Mouse (Mus musculus): ENCODE measurements around the gene Fubp1. TPM values are rescaled to one million over a fixed set of nuclear protein-coding genes. Genes with fewer than 3 reads are reported as not detected.
A peak's percentile ranks its signal among the peaks of the same experiment; 100 is the strongest.
"Not testable (repeated sequence)": the region's sequence is repeated elsewhere in the genome, so short reads cannot be mapped to it uniquely, and the experiment has no call there.

Gene Fubp1
- total RNA-seq, 2 experiments from 2014 or later = 158 to 202 TPM

GRCm38 (mm10) chr3:152192238-152192931, 17.8 kb upstream of the Fubp1 start:
- DNase-seq (ENCODE audit: low spot score in 2 of 2) = no peak

- no peak for DNase-seq (ENCODE audit: low spot score in 2 of 2)
Observed at GRCm38 (mm10) chr3:152193177-152193576, 17.0 kb upstream of the Fubp1 start.

DNA sequence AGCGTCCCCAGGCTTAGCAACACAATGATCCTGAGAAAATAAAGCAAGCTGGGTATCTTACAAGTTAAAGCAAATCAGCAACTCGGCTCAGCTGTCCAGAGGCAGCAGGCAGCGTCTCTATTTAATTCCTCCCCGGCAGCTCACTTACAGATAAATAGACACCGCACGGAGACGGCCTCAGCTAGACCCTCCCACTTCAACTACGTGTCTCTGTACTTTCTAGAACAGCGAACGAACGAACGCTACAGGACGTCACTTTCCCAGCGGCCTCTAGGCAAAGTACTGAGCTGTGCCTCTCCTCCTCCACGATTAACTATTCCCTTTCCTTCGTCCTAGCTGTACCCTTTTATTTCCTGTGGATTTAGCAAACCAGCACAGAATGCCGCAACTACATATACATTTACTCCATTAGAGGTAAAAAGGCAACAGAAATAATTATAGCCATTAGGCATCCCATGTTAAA, 16.6 kb upstream of the Fubp1 start:
- peak; percentile 41 to 75 for DNase-seq (ENCODE audit: low spot score in 2 of 2)

DNA sequence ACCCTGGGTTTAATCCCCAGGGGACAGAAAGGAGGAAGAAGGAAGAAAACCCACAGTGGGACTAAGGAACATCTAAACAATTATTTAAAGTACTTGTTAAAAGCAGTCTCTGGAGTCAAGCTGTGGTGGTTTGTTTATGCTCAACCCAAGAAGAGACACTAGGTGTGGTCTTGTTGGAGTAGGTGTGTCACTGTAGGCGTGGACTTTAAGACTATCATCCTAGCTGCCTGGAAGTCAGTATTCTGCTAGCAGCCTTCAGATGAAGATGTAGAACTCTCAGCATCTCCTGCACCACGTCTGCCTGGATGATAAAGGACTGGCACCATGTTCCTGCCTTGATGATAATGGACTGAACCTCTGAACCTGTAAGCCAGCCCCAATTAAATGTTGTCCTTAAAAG, 13.0 kb upstream of the Fubp1 start:
- not testable (repeated sequence) for DNase-seq (ENCODE audit: low spot score in 2 of 2)

- DNase-seq (ENCODE audit: low spot score in 2 of 2) = no peak
Observed at GRCm38 (mm10) chr3:152199125-152199524, 11.1 kb upstream of the Fubp1 start.

DNA sequence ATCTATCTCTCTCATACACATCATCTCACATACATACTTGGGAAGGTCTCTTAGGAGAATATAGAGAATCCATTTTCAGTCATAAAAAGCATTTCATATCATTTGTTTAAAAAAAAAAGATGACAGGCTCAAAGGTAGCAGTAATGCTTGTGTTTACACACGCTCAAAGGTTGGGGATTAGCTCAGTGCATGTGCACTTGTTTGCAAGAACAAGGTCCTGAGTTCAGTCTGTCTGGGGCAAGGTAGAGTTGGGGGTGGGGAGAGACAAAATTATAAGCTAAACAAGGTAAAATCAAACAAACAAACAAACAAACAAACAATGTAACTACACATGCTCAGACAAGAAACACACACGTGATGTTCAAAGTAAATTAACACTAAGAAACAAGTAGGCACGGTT, 9.0 kb upstream of the Fubp1 start:
- no peak for DNase-seq (ENCODE audit: low spot score in 2 of 2)

GRCm38 (mm10) chr3:152201651-152202050, 8.6 kb upstream of the Fubp1 start:
- no peak for DNase-seq (ENCODE audit: low spot score in 2 of 2)

DNA sequence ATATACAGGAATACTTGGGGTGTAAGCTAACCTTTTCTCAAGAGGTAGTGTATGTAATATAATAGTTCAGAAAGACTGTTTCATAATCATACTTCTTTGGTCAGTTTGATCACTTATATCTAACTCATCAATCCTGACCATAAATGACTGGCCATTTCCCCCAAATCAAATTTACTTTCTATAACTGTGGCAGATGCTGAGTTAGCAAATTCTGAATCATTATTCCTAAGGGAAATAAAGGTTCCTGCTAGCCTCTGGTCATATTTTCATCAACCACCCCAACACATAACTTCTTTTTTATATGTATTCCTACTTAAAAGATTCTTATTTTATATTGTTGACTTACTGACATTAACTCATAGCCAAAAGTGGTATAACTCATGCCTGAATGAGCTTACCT, 7.3 kb upstream of the Fubp1 start:
- no peak for DNase-seq (ENCODE audit: low spot score in 2 of 2)

GRCm38 (mm10) chr3:152203411-152203810, 6.8 kb upstream of the Fubp1 start:
- no peak for DNase-seq (ENCODE audit: low spot score in 2 of 2)

DNA sequence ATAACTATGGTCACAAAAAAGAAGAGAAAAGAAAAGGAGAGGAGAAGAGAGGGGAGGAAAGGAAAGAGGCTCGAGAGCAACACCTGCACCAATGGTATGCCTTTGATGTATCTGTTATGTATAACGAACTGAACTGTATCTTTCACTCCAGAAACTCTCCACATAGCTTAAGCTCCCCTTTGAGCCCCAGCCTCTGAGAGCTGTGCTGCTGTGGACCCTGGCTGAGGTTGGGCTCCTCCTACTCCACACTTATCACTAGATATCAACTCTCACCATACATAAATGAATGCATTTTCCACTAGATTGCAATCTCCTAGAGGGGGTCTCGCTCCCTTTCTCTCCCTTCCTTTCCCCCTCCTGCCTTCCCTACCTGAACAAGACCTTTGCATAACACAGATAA, 6.2 kb upstream of the Fubp1 start:
- DNase-seq (ENCODE audit: low spot score in 2 of 2) = no peak

- no peak for DNase-seq (ENCODE audit: low spot score in 2 of 2)
Observed at GRCm38 (mm10) chr3:152204577-152204976, 5.6 kb upstream of the Fubp1 start.

DNA sequence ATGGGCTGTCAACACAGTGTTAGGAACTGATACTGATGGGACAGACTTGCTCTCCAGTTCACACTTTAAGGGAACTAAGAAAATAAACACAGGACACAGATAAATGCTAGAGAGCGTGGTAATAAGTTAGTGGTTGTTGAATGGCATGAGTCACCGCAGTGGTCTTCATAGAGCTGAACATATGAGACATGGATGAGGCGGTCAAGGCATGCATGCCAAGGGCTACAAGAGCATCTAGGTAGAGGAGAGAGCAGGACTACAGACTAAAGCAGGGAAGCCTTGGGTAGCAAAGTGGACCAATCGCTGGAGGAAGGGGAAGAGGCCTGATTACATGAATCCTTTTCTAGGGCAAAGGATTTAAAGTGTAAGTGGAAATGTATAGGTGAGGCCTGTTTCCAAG, 3.1 kb upstream of the Fubp1 start:
- DNase-seq (ENCODE audit: low spot score in 2 of 2) = no peak

GRCm38 (mm10) chr3:152208096-152208885, 1.9 kb upstream of the Fubp1 start:
- no peak for DNase-seq (ENCODE audit: low spot score in 2 of 2)

DNA sequence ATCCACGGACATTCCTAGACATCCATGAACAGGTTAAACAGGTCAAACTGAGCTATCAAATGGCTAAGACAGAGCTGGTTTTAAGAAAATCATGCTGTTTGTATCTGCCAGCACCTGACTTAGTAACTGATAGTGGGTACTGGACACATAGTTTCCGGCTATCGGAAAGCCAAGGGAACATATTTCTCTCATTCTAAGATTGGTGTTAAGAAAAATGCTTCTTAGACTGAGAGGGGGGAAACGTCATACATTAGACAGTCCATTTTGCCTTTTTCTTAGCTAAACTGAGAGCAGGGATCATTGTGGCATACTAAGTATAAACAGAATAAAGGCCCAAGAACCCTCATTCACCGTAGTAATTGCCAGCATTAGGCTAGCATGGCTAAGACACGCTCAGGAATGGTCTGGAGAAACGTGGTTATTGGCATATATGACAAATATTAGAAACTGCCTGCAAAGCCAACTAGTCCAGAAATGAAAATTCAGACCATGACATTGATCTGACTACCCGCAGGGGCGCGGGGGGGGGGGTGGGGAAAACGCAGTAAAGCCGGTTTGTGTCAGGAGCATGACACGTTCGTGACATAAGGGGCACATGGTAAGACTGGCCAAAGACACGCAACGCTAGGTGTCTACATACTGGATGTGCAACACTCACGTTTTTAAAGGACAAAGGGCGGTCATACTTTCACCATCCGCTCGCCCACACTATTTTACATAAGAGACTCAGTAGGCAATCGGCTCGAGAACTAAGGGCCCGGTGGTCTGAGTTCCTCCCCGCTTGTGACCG, 850 bp upstream of the Fubp1 start:
- peak; percentile 10 to 33 for DNase-seq (ENCODE audit: low spot score in 2 of 2)

DNA sequence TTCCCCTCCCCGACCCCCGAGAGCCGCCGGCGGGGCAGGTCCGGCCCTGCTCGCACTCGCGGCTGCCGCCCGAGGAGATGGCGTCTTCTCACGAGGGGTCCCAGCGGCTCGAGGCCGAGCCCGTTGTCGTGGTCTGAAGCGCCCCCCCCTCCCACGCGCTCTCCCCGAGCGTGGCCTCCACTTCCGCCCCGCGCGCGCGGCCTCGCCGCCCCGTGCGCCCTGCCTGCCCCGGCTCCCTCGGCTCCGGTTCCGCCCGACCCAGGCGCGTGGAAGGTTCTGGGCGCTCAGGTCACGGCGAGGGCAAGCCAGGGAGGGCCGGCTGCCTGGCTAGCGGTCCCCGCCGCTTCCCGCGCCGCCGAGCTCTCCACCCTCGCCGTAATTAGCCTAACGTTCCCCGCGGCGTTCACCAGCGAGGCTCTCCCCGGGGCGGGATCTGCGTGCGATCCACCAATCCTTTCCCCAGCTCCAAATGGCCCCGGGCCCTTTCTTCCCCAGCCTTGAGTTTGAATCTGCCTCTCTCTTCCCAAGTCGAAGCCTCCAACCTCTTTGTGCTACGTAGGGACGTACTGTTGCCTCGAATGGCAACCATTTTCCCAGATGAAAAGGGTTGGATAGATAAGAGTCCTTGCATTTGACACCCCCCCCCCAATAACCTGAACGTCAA, 638 bp downstream of the Fubp1 start:
- peak; percentile 49 to 65 for DNase-seq (ENCODE audit: low spot score in 2 of 2)

- DNase-seq (ENCODE audit: low spot score in 2 of 2) = no peak
Observed at GRCm38 (mm10) chr3:152211731-152212279, 1.6 kb downstream of the Fubp1 start.

GRCm38 (mm10) chr3:152213416-152213815, 3.2 kb downstream of the Fubp1 start:
- DNase-seq (ENCODE audit: low spot score in 2 of 2) = no peak

- no peak for DNase-seq (ENCODE audit: low spot score in 2 of 2)
Observed at GRCm38 (mm10) chr3:152224918-152225317, 14.7 kb downstream of the Fubp1 start.

- DNase-seq (ENCODE audit: low spot score in 2 of 2) = no peak
Observed at GRCm38 (mm10) chr3:152225906-152226305, 15.7 kb downstream of the Fubp1 start.

DNA sequence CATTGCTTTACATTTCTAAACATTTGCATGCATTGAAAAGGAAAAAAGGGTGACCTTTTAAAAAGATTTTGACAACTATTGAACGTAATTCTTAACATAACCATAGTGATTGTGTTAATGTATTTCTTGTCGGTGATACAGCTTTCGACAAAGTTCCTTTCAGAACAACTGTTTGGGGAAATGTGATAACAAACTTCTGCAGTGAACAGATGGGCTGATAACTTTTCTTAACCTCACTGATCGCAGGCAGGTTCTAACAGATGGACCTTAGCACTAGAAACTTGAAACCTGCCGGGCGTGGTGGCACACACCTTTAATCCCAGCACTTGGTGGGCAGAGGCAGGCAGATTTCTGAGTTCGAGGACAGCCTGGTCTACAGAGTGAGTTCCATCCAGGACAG, 18.6 kb downstream of the Fubp1 start:
- no peak for DNase-seq (ENCODE audit: low spot score in 2 of 2)

- DNase-seq (ENCODE audit: low spot score in 2 of 2) = no peak
Observed at GRCm38 (mm10) chr3:152229271-152229670, 19.0 kb downstream of the Fubp1 start.

All from adrenal gland, postnatal 4 days (tissue).